Mouse (Mus musculus) cerebellum, adult (tissue): ENCODE results near the gene Gcn1l1.

Experiments used
- ATAC-seq: cut with Nextera tagmentation; 2 replicates; pipeline ENCODE4 v1.9.2; 2017; ENCODE audit warnings: mild to moderate bottlenecking, moderate library complexity, mixed read lengths; ENCODE audit not compliant: insufficient number of reproducible peaks, low FRiP score, low TSS enrichment

The Gcn1l1 gene

GRCm38 (mm10) chr5:115534290-115534731 lies 30.7 kb upstream of the Gcn1l1 start:
- ATAC-seq: no peak

- ATAC-seq: no peak
Observed at GRCm38 (mm10) chr5:115534856-115535255, 30.2 kb upstream of the Gcn1l1 start.

- no peak for ATAC-seq
Observed at GRCm38 (mm10) chr5:115535635-115536034, 29.4 kb upstream of the Gcn1l1 start.

- ATAC-seq: no peak; the same call in 1 of the 2 replicates
Observed at GRCm38 (mm10) chr5:115538017-115538692, 26.9 kb upstream of the Gcn1l1 start.

DNA sequence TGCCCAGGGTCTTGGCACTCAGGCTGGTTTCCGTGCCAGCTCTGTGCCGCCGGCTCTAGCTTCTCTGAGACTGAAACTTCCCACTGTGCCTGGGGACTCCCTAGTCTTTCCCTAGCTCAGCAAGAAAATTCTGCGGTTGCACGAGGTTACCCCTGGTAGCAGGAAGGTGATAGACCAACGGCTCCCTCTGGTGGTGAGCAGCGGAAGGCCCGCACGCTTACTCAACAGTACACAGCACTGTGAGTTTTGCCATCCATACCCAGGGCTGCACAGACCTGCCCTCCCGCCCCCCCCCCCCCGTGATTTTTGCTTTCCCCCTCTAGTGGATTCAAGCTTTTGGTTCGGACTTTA lies 26.4 kb upstream of the Gcn1l1 start:
- ATAC-seq: peak; percentile 57

- ATAC-seq: no peak
Observed at GRCm38 (mm10) chr5:115542635-115543384, 22.2 kb upstream of the Gcn1l1 start.

DNA sequence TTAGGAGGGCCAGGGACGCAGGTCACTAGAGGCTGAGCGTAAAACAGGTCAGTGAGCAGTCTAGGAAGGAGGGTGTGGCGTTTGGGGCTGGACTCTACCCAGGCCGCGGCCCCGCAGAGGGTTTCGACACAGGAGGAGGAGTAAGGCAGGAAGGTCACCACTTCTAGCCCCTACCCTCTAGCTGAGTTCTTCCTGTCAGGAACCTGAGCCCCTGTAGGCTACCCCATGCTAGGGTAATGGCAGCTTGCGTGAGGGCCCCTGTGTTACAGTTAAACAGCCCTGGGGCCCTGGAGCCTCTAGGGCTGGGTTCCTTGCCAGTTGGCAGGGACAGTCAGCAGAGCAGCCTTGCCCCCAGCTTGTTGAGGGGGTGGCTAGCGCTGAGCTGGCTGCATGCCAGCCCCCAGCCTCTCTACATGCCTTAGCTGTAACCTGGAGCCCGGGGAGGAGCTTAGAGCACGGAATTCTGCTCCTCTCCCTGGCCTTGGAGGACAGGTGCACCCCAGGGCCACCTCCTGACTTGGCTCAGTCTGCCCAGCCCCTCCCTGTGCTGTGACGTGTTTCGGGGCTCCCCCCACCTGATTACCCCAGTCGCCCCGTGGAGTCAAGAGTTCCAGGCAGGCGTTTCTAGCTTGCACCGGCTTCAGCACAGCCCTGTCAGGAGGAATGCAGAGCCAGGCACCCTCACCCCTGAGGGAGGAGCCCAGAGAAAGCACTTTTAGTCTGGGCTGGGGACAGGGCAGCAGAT lies 21.4 kb upstream of the Gcn1l1 start:
- ATAC-seq: peak; percentile 70

DNA sequence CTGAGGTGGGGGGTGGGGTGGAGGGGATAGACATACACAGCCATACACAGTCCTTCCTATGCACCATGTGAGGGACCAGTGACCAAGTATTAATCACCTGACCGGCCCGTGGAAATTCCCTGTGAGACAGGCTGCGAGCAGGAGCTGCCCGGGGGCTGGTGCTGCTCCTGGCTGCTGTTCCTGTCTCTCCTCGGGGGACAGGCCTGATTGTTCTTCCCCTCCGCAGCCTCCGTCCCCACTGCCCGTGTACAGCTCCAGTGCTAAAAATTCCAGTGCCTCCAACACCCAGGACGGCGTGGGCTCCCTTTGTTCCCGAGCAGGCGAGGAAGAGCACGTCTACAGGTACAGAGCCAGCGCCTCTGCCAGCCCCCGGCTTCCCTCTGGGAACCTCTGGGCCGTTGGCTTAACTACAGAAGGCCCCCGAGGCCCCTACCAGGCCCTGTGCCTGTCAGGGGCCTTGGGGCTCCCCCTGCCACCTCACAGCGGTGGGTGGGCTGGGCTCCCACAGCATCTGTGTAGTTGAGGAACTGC lies 20.3 kb upstream of the Gcn1l1 start:
- no peak for ATAC-seq

DNA sequence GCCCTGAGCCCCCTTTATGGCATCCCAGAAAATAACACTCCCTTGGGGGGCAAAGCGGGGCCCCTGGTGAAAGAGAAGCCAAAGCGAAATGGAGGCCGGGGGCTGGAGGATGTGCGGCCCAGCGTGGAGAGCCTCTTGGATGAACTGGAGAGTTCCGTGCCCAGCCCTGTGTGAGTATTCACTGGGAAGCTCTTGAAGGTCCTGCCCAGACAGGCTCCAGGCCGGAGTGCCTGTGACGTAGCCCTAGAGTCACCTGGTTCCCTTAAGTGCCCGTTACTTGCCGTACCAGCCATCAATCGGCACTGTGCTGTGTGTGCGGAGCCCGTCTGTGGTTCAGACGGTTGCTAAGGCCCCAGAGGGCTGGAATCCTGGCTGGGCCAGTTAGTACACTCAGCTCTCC lies 19.4 kb upstream of the Gcn1l1 start:
- ATAC-seq: no peak

DNA sequence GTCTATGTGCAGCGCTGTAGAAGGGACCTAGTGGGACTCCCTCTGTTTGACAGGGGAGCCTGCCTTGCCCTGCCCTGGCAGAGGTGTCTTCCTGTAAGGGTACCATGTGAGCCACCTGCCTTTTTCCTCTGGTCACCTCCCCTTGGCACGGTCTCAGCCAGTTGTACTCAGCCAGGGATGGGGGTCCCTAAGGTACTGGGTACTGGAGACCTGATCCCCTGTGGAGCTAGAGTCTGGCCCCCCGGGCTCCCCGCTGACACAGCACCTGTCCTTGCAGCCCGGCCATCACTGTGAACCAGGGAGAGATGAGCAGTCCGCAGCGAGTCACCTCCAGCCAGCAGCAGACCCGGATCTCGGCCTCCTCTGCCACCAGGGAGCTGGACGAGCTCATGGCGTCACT lies 18.5 kb upstream of the Gcn1l1 start:
- no peak for ATAC-seq

GRCm38 (mm10) chr5:115547014-115547413 lies 18.0 kb upstream of the Gcn1l1 start:
- ATAC-seq: no peak

DNA sequence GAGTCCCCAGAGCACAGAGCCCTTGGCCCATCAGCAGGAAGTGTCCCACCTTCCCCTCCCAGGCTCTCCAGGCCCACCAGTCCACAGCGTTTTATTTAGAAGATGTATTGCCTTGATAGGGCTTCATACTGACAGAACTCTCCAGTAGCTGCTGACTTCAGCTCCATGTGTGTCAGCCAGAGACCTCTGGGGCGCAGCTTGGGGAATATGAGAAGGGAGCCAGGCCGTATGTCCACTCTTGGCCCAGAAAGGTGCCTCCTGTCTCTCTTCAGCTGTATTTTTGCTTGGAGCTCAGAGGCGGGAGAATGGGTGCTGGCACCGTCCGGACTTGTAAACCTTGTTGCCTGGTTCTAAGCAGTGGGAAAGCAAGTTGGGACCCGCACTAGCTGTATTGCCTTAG lies 17.6 kb upstream of the Gcn1l1 start:
- no peak for ATAC-seq

GRCm38 (mm10) chr5:115548501-115549285 lies 16.4 kb upstream of the Gcn1l1 start:
- ATAC-seq: no peak

- ATAC-seq: no peak
Observed at GRCm38 (mm10) chr5:115550482-115551005, 14.5 kb upstream of the Gcn1l1 start.

DNA sequence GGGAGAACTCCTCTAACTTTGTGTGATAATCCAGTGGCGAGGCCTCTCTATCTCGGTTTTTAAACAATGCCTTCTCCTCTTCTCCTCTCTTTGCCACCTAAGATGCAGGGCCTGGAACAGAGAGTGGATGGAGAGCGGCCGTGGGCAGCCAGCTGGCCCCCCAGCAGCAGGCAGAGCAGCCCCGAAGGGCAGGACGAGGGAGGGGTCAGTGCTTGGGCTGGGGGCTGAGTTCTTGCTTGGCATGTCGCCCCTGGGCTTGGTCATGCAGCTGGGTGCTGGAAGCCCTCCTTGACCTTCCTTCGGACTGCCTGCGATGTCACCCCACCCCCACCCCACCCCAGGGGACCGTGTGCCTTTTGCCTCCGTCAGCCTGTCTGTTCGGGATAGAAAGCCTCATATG lies 13.7 kb upstream of the Gcn1l1 start:
- ATAC-seq: no peak

DNA sequence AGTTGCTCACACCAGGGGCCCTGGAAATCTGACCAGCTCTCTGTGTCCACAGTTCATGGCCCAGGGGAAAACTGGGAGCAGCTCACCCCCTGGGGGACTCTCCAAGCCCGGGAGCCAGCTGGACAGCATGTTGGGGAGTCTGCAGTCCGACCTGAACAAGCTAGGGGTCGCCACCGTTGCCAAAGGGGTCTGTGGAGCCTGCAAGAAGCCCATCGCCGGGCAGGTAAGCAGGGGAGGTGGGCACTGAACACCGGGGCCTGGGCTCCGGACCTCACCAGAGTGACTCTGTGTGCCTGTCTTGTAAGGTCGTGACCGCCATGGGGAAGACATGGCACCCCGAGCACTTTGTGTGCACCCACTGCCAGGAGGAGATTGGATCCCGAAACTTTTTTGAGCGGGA lies 13.3 kb upstream of the Gcn1l1 start:
- ATAC-seq: no peak

DNA sequence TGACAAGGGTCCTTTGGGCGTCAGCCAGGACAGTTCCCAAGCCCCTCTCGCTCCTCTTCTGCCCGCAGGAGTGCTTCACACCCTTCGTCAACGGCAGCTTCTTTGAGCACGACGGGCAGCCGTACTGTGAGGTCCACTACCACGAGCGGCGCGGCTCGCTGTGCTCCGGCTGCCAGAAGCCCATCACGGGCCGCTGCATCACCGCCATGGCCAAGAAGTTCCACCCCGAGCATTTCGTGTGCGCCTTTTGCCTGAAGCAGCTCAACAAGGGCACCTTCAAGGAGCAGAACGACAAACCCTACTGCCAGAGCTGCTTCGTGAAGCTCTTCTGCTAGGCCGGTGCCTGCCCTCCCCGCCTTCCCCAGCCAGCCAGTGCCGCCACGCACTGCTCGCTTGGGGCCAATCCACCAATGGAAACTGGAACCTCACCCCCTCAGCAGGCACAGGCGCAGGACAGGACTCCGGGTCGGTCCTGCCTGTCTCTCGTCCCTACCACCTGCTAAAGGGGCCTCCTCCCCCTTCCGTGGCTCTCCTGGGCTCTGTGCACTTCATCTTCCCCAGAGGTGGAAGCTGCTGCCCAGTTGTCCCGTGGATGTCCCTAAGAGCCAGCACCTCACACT lies 11.1 kb upstream of the Gcn1l1 start:
- ATAC-seq: no peak

DNA sequence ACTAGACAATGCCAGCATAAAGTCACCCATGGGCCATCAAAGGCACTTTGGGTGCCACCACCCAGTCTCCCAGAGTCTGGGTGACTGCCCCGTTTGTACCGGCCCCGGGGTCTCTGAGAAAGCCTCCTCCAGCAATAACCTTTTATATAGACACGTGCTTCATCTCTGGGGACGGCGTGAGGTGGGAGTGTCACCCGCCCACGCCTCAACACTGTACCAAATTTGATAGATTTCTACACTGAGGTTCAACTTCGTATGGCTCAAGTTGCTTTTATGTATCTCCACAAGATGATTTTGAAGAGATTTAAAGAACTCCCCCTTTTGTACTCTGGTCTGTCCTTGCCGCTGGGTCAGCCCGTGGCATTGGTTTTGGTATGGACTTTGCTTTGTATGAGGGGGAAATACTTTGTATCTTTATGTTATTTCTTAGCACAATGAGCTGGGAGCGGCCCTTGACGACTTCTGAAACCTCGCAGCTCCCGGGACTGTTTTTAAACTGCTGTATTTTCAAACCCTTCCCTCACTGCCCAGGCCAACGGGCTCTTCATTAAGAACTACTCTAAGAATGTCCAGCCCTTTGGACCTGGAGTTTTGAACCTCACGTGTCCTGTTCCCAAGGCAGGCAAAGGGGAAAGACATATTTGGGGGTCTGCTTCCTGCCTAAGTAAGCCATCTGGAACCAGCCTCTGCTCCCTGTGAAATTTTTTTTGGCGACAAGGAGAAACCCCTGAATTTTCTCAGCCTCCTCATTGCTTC lies 10.3 kb upstream of the Gcn1l1 start:
- no peak for ATAC-seq

GRCm38 (mm10) chr5:115556217-115556616 lies 8.8 kb upstream of the Gcn1l1 start:
- ATAC-seq: no peak
